Mouse (Mus musculus) heart, adult 11 months (tissue): ENCODE measurements around the gene Grpel1.

ENCODE experiments used
- DNase-seq: peaks from one replicate; pipeline ENCODE4 v3.0.0; 2022

Grpel1 gene

DNA sequence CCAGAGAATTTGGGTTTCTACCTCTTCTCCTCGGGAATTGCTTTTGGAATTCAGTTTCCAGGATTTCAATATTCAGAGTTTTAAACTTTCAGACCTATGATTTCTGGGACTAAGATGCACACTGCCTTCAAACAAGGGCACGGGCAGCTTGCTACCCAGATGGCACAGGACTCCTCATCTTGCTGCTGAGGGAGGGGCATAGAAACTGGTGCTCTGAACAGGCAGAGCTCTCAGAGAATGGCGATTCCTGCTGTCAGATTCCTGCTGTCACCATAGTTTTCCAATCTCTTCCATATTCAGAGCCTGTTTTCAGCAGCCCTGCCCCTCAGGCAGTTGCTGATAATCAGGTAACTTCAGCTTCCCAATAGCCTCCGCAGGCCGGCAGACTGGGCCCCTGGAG lies 50.8 kb downstream of the Grpel1 start:
- DNase-seq: no peak

GRCm38 (mm10) chr5:36517596-36517995 lies 52.8 kb downstream of the Grpel1 start:
- DNase-seq: no peak

DNA sequence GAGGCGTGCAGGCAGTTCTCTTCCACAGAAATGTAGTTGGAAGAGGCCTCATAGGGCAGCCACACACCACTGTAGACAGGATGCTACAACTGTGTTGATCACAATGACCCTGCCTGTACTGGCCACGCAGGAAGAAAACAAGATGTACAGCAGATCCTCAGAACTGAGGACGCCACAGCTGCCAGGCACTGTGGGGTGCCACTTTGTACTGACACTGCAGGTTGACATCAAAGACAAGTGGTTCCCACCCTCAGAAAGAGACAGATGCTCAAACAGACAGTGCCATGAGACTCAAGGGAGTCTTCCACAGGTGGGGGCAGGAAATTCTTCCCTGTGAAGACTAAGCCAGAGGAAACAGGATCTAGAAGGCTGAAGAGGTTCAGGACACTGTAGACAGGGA lies 55.0 kb downstream of the Grpel1 start:
- no peak for DNase-seq

GRCm38 (mm10) chr5:36522782-36523181 lies 58.0 kb downstream of the Grpel1 start:
- DNase-seq: no peak

DNA sequence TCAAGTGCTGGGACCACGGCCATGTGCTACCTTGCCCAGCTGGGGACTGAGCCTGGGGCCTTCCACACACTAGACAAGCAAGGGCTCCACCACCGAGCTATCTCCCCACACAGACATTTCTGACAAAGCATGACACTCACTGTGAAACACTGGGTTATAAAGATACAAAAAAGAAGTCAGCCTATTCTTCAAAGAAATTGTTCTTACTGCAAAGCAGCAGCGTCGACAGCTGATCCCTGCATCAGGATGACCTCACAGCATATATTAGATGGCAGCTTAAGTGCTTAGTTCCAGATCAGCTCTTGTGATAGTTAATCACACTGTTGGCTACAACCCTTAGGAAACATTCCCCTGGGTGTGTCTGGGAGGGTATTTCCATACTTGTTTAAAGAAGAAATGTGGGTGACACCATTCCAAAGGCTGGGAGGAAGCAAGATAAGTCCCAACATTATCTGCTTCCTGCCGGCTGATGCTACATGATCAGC lies 58.5 kb downstream of the Grpel1 start:
- no peak for DNase-seq
